Mouse (Mus musculus) hindbrain, embryonic 15.5 days (tissue): ENCODE measurements around the gene Gm1043. TPM values are rescaled to one million over a fixed set of nuclear protein-coding genes. Genes with fewer than 3 reads are reported as not detected.

Experiments
- ATAC-seq: fragments of 200-750 bp; cut with Nextera tagmentation; 2 replicates; pipeline ENCODE4 v1.8.0; 2017; ENCODE audit warnings: low read depth, moderate number of reproducible peaks, moderate TSS enrichment; ENCODE audit not compliant: low FRiP score
- H3K27ac ChIP-seq: fragments of 300-500 bp; sonication (generic); replicated peaks from 2 replicates; pipeline ENCODE4 v1.5.1; 2015; ENCODE audit warnings: mild to moderate bottlenecking, inconsistent platforms
- H3K27me3 ChIP-seq: fragments of 300-500 bp; sonication (generic); 2 replicates; pipeline ENCODE4 v1.6.1; 2015; ENCODE audit warnings: control low read depth, inconsistent platforms
- H3K36me3 ChIP-seq: fragments of 300-500 bp; sonication (generic); 2 replicates; pipeline ENCODE4 v1.6.1; 2015; ENCODE audit warnings: control low read depth, inconsistent platforms
- H3K4me1 ChIP-seq: fragments of 300-500 bp; sonication (generic); replicated peaks from 2 replicates; pipeline ENCODE4 v1.6.1; 2015; ENCODE audit warnings: control low read depth, inconsistent platforms
- H3K4me2 ChIP-seq: fragments of 300-500 bp; sonication (generic); 2 replicates; pipeline ENCODE4 v1.6.1; 2015; ENCODE audit warnings: moderate library complexity, mild to moderate bottlenecking, inconsistent platforms
- H3K4me3 ChIP-seq: fragments of 300-500 bp; sonication (generic); 2 replicates; pipeline ENCODE4 v1.5.1; 2015; ENCODE audit warnings: mild to moderate bottlenecking, inconsistent platforms
- H3K9ac ChIP-seq: fragments of 300-500 bp; sonication (generic); 2 replicates; pipeline ENCODE4 v1.6.1; 2015; ENCODE audit warnings: inconsistent platforms
- H3K9me3 ChIP-seq: fragments of 300-500 bp; sonication (generic); 2 replicates; pipeline ENCODE4 v1.6.1; 2016; ENCODE audit warnings: control low read depth, inconsistent platforms
- WGBS: fragments of 180-500 bp; shearing (Covaris S2); methylation state at CpG from one replicate; pipeline ENCODE4 v1.1.7; 2015; 5-methylcytosine and 5-hydroxymethylcytosine counted together
- polyA plus RNA-seq: library from polyadenylated mRNA; unstranded; fragments of >200 nt; fragmentation: Nextera tagmentation; extraction: Ambion mirVana; gene quantifications from 2 replicates; pipeline ENCODE4 v1.2.1, GENCODE M21; 2015

Gene Gm1043
- polyA plus RNA-seq, 1 experiment from 2014 or later = 2.2 TPM

- peak; percentile 23; the same call in 1 of the 2 replicates for ATAC-seq
- Histone ChIP-seq H3K4me3 (no peak overlapping the region), H3K27ac (no peak overlapping the region), H3K4me2 (no peak overlapping the region), H3K27me3 (no peaks in the 10 kb centered on the region), H3K9ac (no peak overlapping the region), H3K9me3 (no peaks in the 10 kb centered on the region), H3K4me1 (peaks cover 22% of the 10 kb centered on the region), H3K36me3 (no peaks in the 10 kb centered on the region)
- WGBS = 44% methylated on average over 3 of the region's 3 CpGs
These were observed 7.9 kb upstream of the Gm1043 start for GRCm38 (mm10) chr5:37077330-37077698.

GRCm38 (mm10) chr5:37079484-37079883 is 5.7 kb upstream of the Gm1043 start:
- H3K9ac ChIP-seq = no peak overlapping the region
- no peak overlapping the region for H3K4me2 ChIP-seq
- no peak for ATAC-seq
- H3K9me3 ChIP-seq = no peaks in the 10 kb centered on the region
- H3K27me3 ChIP-seq = no peaks in the 10 kb centered on the region
- WGBS = 93% methylated on average over 4 of the region's 4 CpGs
- H3K4me3 ChIP-seq = no peak overlapping the region
- no peak overlapping the region for H3K27ac ChIP-seq
- H3K36me3 ChIP-seq = no peaks in the 10 kb centered on the region
- peaks cover 29% of the 10 kb centered on the region for H3K4me1 ChIP-seq

GRCm38 (mm10) chr5:37080601-37081000 is 4.6 kb upstream of the Gm1043 start:
- H3K4me1 ChIP-seq = peaks cover 29% of the 10 kb centered on the region
- ATAC-seq = no peak
- no peak overlapping the region for H3K4me2 ChIP-seq
- WGBS = 76% methylated on average over 5 of the region's 5 CpGs
- no peak overlapping the region for H3K27ac ChIP-seq
- no peak overlapping the region for H3K9ac ChIP-seq
- H3K9me3 ChIP-seq = no peaks in the 10 kb centered on the region
- peaks cover 2% of the 10 kb centered on the region for H3K36me3 ChIP-seq
- no peaks in the 10 kb centered on the region for H3K27me3 ChIP-seq
- H3K4me3 ChIP-seq = no peak overlapping the region

- no peak overlapping the region for H3K4me2 ChIP-seq
- H3K9ac ChIP-seq = no peak overlapping the region
- H3K4me1 ChIP-seq = peaks cover 13% of the 10 kb centered on the region
- no peak overlapping the region for H3K4me3 ChIP-seq
- H3K36me3 ChIP-seq = peaks cover 10% of the 10 kb centered on the region
- H3K27me3 ChIP-seq = no peaks in the 10 kb centered on the region
- no peaks in the 10 kb centered on the region for H3K9me3 ChIP-seq
- WGBS = 21% methylated on average over 3 of the region's 3 CpGs
- no peak for ATAC-seq
- H3K27ac ChIP-seq = no peak overlapping the region
These were observed 2.8 kb upstream of the Gm1043 start for GRCm38 (mm10) chr5:37082420-37082819.

- no peaks in the 10 kb centered on the region for H3K9me3 ChIP-seq
- peaks cover 10% of the 10 kb centered on the region for H3K36me3 ChIP-seq
- H3K9ac ChIP-seq = no peak overlapping the region
- H3K4me2 ChIP-seq = no peak overlapping the region
- H3K4me1 ChIP-seq = peaks cover 13% of the 10 kb centered on the region
- H3K27me3 ChIP-seq = no peaks in the 10 kb centered on the region
- H3K4me3 ChIP-seq = no peak overlapping the region
- no peak overlapping the region for H3K27ac ChIP-seq
- no peak for ATAC-seq
- 62% methylated on average over 7 of the region's 7 CpGs for WGBS
These were observed 1.9 kb upstream of the Gm1043 start for GRCm38 (mm10) chr5:37083209-37083770.

- no peak overlapping the region for H3K4me2 ChIP-seq
- H3K27ac ChIP-seq = no peak overlapping the region
- H3K4me3 ChIP-seq = no peak overlapping the region
- peaks cover 13% of the 10 kb centered on the region for H3K4me1 ChIP-seq
- H3K27me3 ChIP-seq = no peaks in the 10 kb centered on the region
- no peaks in the 10 kb centered on the region for H3K9me3 ChIP-seq
- no peak for ATAC-seq
- WGBS = 81% methylated on average over 9 of the region's 9 CpGs
- peaks cover 10% of the 10 kb centered on the region for H3K36me3 ChIP-seq
- no peak overlapping the region for H3K9ac ChIP-seq
These were observed 1.3 kb upstream of the Gm1043 start for GRCm38 (mm10) chr5:37083850-37084249.

- WGBS = 71% methylated on average over 3 of the region's 3 CpGs
- Histone ChIP-seq H3K4me2 (no peak overlapping the region), H3K27me3 (0 out of 2 replicates have a peak, but pooled peaks cover 2% of the 10 kb centered on the region), H3K4me1 (peaks cover 14% of the 10 kb centered on the region), H3K4me3 (no peak overlapping the region), H3K9ac (no peak overlapping the region), H3K27ac (no peak overlapping the region), H3K9me3 (no peaks in the 10 kb centered on the region), H3K36me3 (peaks cover 10% of the 10 kb centered on the region)
- no peak for ATAC-seq
These were observed 748 bp downstream of the Gm1043 start for GRCm38 (mm10) chr5:37085918-37086317.

GRCm38 (mm10) chr5:37087786-37088185 is 2.6 kb downstream of the Gm1043 start:
- no peak overlapping the region for H3K27ac ChIP-seq
- ATAC-seq = no peak
- H3K27me3 ChIP-seq = 0 out of 2 replicates have a peak, but pooled peaks cover 11% of the 10 kb centered on the region
- 62% methylated on average over 2 of the region's 2 CpGs for WGBS
- no peak overlapping the region for H3K4me2 ChIP-seq
- H3K9me3 ChIP-seq = no peaks in the 10 kb centered on the region
- H3K4me3 ChIP-seq = no peak overlapping the region
- H3K4me1 ChIP-seq = peaks cover 12% of the 10 kb centered on the region
- H3K9ac ChIP-seq = no peak overlapping the region
- peaks cover 10% of the 10 kb centered on the region for H3K36me3 ChIP-seq

GRCm38 (mm10) chr5:37088342-37089108 is 3.4 kb downstream of the Gm1043 start:
- H3K4me1 ChIP-seq = peaks cover 10% of the 10 kb centered on the region
- no peak overlapping the region for H3K27ac ChIP-seq
- no peaks in the 10 kb centered on the region for H3K9me3 ChIP-seq
- H3K27me3 ChIP-seq = 0 out of 2 replicates have a peak, but pooled peaks cover 11% of the 10 kb centered on the region
- no peak overlapping the region for H3K4me3 ChIP-seq
- H3K36me3 ChIP-seq = peaks cover 10% of the 10 kb centered on the region
- 54% methylated on average over 1 of the region's 1 CpGs for WGBS
- H3K4me2 ChIP-seq = no peak overlapping the region
- no peak overlapping the region for H3K9ac ChIP-seq
- ATAC-seq = no peak

- Histone ChIP-seq H3K4me1 (peaks cover 10% of the 10 kb centered on the region), H3K4me3 (peak overlapping the region; percentile 18), H3K36me3 (0 out of 2 replicates have a peak, but pooled peaks cover 4% of the 10 kb centered on the region), H3K9me3 (no peaks in the 10 kb centered on the region), H3K27me3 (0 out of 2 replicates have a peak, but pooled peaks cover 13% of the 10 kb centered on the region), H3K4me2 (peak overlapping the region; percentile 49), H3K9ac (no peak overlapping the region), H3K27ac (peak overlapping the region; percentile 20; the same call in 1 of the 2 replicates)
- WGBS = under 1% methylated on average over 47 of the region's 47 CpGs
- ATAC-seq = peak; percentile 59
These were observed 6.0 kb downstream of the Gm1043 start for GRCm38 (mm10) chr5:37091171-37091628.

GRCm38 (mm10) chr5:37094941-37095340 is 9.8 kb downstream of the Gm1043 start:
- Histone ChIP-seq H3K4me1 (peaks cover 10% of the 10 kb centered on the region), H3K36me3 (no peaks in the 10 kb centered on the region), H3K27ac (no peak overlapping the region), H3K27me3 (0 out of 2 replicates have a peak, but pooled peaks cover 11% of the 10 kb centered on the region), H3K4me3 (no peak overlapping the region), H3K4me2 (no peak overlapping the region), H3K9ac (no peak overlapping the region), H3K9me3 (no peaks in the 10 kb centered on the region)
- ATAC-seq = no peak
- WGBS = 95% methylated on average over 5 of the region's 5 CpGs

GRCm38 (mm10) chr5:37097591-37097990 is 12.4 kb downstream of the Gm1043 start:
- H3K4me2 ChIP-seq = no peak overlapping the region
- H3K4me1 ChIP-seq = no peaks in the 10 kb centered on the region
- WGBS = 55% methylated on average over 6 of the region's 6 CpGs
- H3K36me3 ChIP-seq = no peaks in the 10 kb centered on the region
- H3K27me3 ChIP-seq = 0 out of 2 replicates have a peak, but pooled peaks cover 4% of the 10 kb centered on the region
- ATAC-seq = no peak
- H3K27ac ChIP-seq = no peak overlapping the region
- H3K4me3 ChIP-seq = no peak overlapping the region
- H3K9me3 ChIP-seq = no peaks in the 10 kb centered on the region
- no peak overlapping the region for H3K9ac ChIP-seq
